Mouse (Mus musculus) CH12F3 (cell line): Measurements from ENCODE around the gene Nlgn3.

Source experiments
- in situ Hi-C: fragments of 300-500 bp; cut with MboI; formaldehyde crosslinking; loops from 2 replicates; pipeline ENCODE4 v1.14.3; 2020; ENCODE audit warnings: low sequenced_read_pairs

The Nlgn3 gene

GRCm38 (mm10) chrX:101299055-101299454 is at the start of gene Nlgn3:
Gene Nlgn3 (plus strand): TSS chrX:101299168.
- in situ Hi-C loops = no loop called here

DNA sequence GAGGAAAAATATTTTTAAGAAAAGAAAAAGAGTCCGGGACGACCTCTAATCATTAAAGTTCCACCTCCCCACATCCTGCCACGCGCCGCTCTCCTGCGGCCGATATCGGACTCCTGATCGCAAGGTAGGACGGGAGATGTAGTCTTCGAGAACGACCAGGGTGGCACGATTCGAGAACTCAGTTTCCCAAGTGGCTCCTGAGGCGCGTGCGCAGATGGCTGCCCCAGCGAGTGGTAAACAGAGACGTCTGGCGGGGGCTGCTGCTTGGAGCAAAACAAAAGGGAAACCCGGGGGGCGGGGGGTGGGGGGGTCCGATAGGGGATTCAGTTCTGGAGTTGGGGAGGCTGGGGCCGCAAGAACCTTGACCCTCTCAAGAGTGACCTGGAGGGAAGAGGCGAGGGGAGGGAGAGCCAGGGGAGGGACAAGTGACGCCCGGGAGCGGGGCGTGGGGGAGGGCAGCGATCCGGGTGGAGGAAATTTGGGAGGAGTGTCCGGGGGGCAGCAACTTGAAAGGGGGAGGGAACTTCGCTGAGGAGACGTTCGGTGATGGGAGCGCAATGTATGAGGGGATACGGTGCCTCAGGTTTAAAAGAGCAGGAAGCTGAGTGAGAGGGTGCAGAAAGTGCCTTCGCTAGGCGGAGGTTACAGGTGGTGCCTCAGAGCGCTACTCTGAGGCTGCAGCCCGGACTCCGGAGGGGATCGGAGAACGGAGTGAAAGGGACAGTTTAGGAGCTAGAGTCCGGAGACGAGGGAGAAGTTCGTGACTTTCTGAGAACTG is 44.8 kb upstream of the Nlgn3 start, which contains the start of gene Foxo4:
Gene Foxo4, plus strand, starts transcription at position 577 of the 778 bp plus-strand sequence.
- in situ Hi-C loops = no loop called here

- in situ Hi-C loops = no loop called here
These were observed 44.2 kb upstream of the Nlgn3 start for GRCm38 (mm10) chrX:101254740-101255139.

GRCm38 (mm10) chrX:101256603-101257002 is 42.4 kb upstream of the Nlgn3 start:
- in situ Hi-C loops = no loop called here

GRCm38 (mm10) chrX:101260441-101261325 is 38.3 kb upstream of the Nlgn3 start:
- in situ Hi-C loops = no loop called here

DNA sequence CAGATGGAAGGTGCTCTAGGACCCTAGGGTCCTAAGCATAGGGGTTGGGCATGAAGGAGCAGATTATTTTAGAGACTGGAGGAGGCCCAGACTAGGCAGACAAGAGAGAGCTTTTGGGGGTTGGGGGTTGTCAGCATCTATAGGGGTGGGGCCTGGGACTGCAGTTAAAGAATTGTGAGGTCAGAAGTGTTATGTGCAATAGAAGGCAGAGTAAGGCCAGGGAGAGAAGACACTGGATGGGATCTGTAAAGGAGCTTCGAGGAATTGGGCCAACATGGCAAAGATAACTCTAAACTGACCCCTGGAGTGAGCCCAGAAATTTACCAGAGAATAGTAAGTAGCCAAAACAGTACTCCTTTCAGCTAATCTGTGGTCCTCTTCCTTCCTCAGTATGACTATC is 35.1 kb upstream of the Nlgn3 start, which contains the start of gene Gm614:
Gene Gm614, minus strand, starts transcription at position 101 of the 400 bp plus-strand sequence.
- in situ Hi-C loops = no loop called here

DNA sequence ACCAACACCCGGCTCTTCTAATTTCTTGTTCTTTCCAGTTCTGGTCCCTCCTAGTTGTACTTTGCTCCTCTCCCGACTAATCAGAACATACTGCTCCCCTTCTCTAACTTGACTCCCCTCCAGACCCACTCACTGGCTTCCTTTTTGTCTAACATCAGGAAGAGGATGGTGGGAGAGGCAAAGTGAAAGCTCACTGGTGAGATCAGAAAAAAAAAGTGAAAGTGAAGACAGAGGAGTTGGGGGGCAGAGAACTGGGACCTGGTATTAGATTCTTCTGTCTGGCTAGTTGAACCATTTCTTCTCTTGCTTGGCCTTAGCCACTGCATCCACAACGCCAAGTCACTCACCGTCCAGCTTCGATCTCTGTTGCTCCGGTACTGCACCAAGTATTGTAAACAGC is 32.3 kb upstream of the Nlgn3 start:
- in situ Hi-C loops = no loop called here

DNA sequence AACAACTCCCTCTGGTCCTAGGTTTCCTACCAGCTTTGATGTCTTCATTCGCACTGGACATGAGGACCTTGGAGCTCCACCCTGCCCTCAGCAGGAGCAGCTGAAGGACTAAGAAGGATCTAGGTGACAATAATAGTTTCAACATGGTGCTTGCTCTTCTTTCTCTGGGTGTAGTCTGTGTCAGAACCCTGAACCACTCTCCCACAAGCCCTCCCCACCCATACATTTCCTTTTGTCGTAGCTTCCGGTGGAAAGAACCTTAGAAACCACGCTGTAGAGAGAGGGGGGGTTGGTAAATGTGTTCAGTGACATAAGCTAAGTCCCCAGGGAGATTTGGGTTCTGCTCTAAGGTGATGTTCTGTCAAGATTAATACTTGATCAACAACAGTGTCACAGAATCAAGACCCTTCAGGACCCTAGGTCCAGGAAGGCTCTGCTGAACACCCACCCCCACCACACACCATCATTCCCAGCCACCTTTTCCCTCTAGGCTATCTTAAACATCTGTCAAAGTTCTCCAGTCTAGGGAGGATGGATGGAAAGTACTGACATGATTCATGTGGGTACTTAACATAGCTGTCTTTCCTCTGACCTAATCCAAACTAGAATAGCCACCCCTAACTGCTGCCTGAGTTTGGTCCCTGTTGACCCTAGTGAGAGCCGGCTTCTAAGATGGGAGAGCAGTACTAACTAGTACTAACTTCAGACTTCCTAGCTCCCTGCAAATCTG is 30.8 kb upstream of the Nlgn3 start, which contains the start of gene Il2rg:
Gene Il2rg, minus strand, starts transcription at position 231 of the 730 bp plus-strand sequence.
- in situ Hi-C loops = no loop called here

DNA sequence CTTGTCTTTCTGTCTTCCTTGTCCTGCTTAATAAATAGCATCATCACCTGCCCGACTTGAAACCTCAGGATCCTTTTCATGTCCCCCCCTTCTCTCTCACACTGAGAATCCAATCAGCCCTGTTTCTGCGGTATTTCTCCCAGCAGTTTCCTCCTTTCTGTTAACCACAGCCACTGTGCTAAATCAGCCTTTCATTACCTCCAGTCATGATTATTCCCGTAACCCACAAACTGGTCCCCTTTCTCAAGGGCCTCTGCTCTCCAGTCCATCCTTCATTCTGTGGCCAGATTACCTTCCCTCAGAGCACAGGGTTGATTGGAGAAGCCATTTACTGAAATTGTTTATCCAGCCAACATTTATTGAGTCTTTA is 30.2 kb upstream of the Nlgn3 start, which contains the start of gene Gm20489:
Gene Gm20489, minus strand, starts transcription at position 269 of the 370 bp plus-strand sequence.
- in situ Hi-C loops = no loop called here

- in situ Hi-C loops = no loop called here
These were observed 25.6 kb upstream of the Nlgn3 start for GRCm38 (mm10) chrX:101273410-101273809.

- in situ Hi-C loops = no loop called here
These were observed 24.9 kb upstream of the Nlgn3 start, which contains the start of gene Med12 for GRCm38 (mm10) chrX:101273875-101274738. Gene Med12 (plus strand): TSS chrX:101274030.

DNA sequence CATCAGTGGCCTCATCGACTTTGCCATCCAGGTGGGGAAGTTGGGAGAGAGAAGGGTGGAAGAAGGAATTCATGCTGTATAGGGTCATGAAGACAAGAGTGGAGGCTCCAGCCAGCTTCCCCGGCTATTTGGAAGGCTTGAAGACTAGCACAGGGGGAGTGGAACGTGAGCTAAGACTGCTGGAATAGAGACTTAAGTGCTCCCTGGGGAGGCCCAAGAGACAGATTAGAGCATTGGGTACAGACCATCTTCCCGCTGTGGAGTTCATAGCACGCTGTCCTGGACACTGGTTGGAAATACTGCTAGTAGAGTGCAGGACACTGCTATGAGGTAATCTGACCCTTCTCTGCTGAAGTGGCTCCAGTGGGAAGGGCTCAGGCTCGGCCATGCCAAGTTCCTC is 16.2 kb upstream of the Nlgn3 start:
- in situ Hi-C loops = no loop called here

GRCm38 (mm10) chrX:101285534-101285933 is 13.4 kb upstream of the Nlgn3 start:
- in situ Hi-C loops = no loop called here

GRCm38 (mm10) chrX:101285953-101286670 is 12.9 kb upstream of the Nlgn3 start:
- in situ Hi-C loops = no loop called here

DNA sequence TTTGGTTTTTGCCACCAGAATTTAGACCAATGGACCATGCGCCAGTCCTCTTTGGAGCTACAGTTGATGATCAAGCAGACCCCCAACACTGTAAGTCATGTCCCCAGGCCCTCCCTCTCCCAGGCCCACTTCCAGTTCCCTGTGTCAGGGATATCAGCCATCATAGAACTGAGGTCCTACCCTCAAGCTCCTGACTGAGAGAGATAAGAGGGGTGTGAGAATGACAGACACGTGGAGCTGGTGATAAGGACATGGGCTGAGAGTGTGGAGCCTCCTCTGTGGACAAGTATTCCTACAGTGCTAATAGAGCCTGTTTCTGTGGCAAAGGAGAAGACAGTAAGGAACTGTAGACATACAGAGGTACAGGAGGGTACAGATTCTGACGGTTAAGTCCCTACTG is 11.4 kb upstream of the Nlgn3 start:
- in situ Hi-C loops = no loop called here

- in situ Hi-C loops = no loop called here
These were observed 10.5 kb upstream of the Nlgn3 start for GRCm38 (mm10) chrX:101288432-101288831.

GRCm38 (mm10) chrX:101289037-101289436 is 9.9 kb upstream of the Nlgn3 start:
- in situ Hi-C loops = no loop called here

GRCm38 (mm10) chrX:101290111-101290510 is 8.9 kb upstream of the Nlgn3 start:
- in situ Hi-C loops = no loop called here
